ENCODE assay signal across 20 mouse cellular contexts in the genomic region with DNA sequence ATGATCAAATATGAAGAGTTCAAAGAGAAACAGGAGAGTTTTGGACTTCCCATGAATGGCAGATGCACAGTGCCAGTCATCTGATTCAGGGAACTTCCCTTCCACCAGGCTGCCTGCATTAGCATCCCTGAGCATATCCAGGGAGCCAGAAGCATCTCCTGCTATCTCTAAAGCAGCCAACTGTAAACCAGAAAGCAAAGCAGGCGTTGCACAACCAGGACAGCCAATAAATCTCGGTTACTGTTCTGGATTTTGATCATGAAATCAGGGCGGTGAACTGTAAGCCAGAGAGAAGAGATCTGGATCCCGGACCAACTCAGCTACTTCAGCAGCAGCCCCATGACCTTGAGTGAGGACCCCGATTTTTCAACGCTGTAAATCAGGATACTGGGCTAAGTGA.
DNase-seq lines count a peak whose midpoint lies in the region; ATAC-seq and TF ChIP-seq lines count a peak whose summit lies in the region.
"Had no signal": no experiment of that assay in that cellular context is flagged by ENCODE, and none has a peak within 500 bp of the region (broad histone marks: within the 10 kb centered on the region; RNA-seq: fewer than 3 reads in every experiment).

No protein-coding gene starts in this region.

- peak; percentile 16 for DNase-seq in adrenal gland, adult 8-10 months
- DNase-seq in adrenal gland, postnatal 4 days (ENCODE audit: low spot score in 2 of 2), result no peak
- no peak for DNase-seq in liver, adult 2 months (ENCODE audit: extremely low read depth, low read depth, low spot score)
- no peak for DNase-seq in liver, embryonic 11.5 days (ENCODE audit: low spot score)
- DNase-seq in left cerebral cortex, postnatal 36 days (ENCODE audit: low spot score in 2 of 2), result no peak
- DNase-seq: cerebellum, adult 11-12 months; cerebellum, postnatal 14 days; liver, postnatal 0 days; lung, postnatal 10 days; thymus, postnatal 14 days had no signal

- H3K9me3 ChIP-seq in heart, embryonic 16.5 days (replicated peaks; ENCODE audit: control insufficient read depth, low read length), result no peaks in the 10 kb centered on the region
- H3K9me3 ChIP-seq in heart, embryonic 11.5 days (replicated peaks; ENCODE audit: control insufficient read depth, low read length), result no peaks in the 10 kb centered on the region
- no peaks in the 10 kb centered on the region for H3K9me3 ChIP-seq in liver, embryonic 11.5 days (ENCODE audit: control insufficient read depth, low read length)
- H3K9me3 ChIP-seq: embryonic facial prominence, embryonic 13.5 days; hindbrain, embryonic 12.5 days; limb, embryonic 15.5 days; neural tube, embryonic 15.5 days had no signal

- no peak for TF ChIP-seq POLR2A in liver, adult 2 months (IDR thresholded peaks at IDR 0.05; ENCODE audit: extremely low read depth, insufficient read depth, low read length)

- no peak overlapping the region for H3K4me3 ChIP-seq in heart, embryonic 16.5 days (ENCODE audit: low read length)
- H3K4me3 ChIP-seq in heart, embryonic 11.5 days (ENCODE audit: low read depth, low read length), result no peak overlapping the region
- H3K4me3 ChIP-seq in liver, adult 2 months (ENCODE audit: insufficient read depth, low read depth, low read length), result no peak overlapping the region
- no peak overlapping the region for H3K4me3 ChIP-seq in liver, embryonic 11.5 days (ENCODE audit: low read depth, low read length)
- no peak overlapping the region for H3K4me3 ChIP-seq in macrophage (ENCODE audit: inconsistent target)
- H3K4me3 ChIP-seq: embryonic facial prominence, embryonic 13.5 days; hindbrain, embryonic 12.5 days; limb, embryonic 15.5 days; neural tube, embryonic 15.5 days had no signal

- no peak for TF ChIP-seq CTCF in liver, adult 2 months (IDR thresholded peaks at IDR 0.05; ENCODE audit: low read depth, low read length)

- H3K4me1 ChIP-seq in heart, embryonic 16.5 days (ENCODE audit: control insufficient read depth, insufficient read depth, low read length), result peaks cover 15% of the 10 kb centered on the region
- no peaks in the 10 kb centered on the region; the same call in 1 of the 2 replicates for H3K4me1 ChIP-seq in heart, embryonic 11.5 days (ENCODE audit: control insufficient read depth, insufficient read depth, low read length)
- 0 out of 2 replicates have a peak, but pooled peaks cover 5% of the 10 kb centered on the region for H3K4me1 ChIP-seq in liver, adult 2 months (ENCODE audit: control insufficient read depth, insufficient read depth, low read length)
- H3K4me1 ChIP-seq in liver, embryonic 11.5 days (replicated peaks; ENCODE audit: control insufficient read depth, insufficient read depth, low read length), result peaks cover 4% of the 10 kb centered on the region; the same call in 1 of the 2 replicates
- H3K4me1 ChIP-seq: hindbrain, embryonic 12.5 days had no signal

- no peaks in the 10 kb centered on the region; the same call in 1 of the 2 replicates for H3K79me2 ChIP-seq in liver, adult 2 months (ENCODE audit: control insufficient read depth, insufficient read depth, low read length)
- peaks cover 16% of the 10 kb centered on the region; the same call in 1 of the 2 replicates for H3K79me2 ChIP-seq in macrophage (ENCODE audit: inconsistent target)

- intact Hi-C loops in left cerebral cortex, postnatal 36 days (cut with DNase I), result no loop called here

- peaks cover 4% of the 10 kb centered on the region; the same call in 1 of the 2 replicates for H3K36me3 ChIP-seq in heart, embryonic 16.5 days (ENCODE audit: control insufficient read depth, insufficient read depth)
- no peaks in the 10 kb centered on the region for H3K36me3 ChIP-seq in heart, embryonic 11.5 days (ENCODE audit: control insufficient read depth, insufficient read depth, low read length)
- H3K36me3 ChIP-seq in liver, adult 2 months (ENCODE audit: control insufficient read depth, insufficient read depth, low read length), result no peaks in the 10 kb centered on the region
- no peaks in the 10 kb centered on the region for H3K36me3 ChIP-seq in liver, embryonic 11.5 days (ENCODE audit: control insufficient read depth, insufficient read depth, low read length)
- H3K36me3 ChIP-seq in macrophage (ENCODE audit: inconsistent target), result no peaks in the 10 kb centered on the region
- H3K36me3 ChIP-seq: embryonic facial prominence, embryonic 13.5 days; hindbrain, embryonic 12.5 days; limb, embryonic 15.5 days; neural tube, embryonic 15.5 days had no signal

- H3K27ac ChIP-seq in heart, embryonic 16.5 days (ENCODE audit: low read length), result 0 out of 2 replicates have a peak overlapping the region, but pooled peaks have one; percentile 16
- H3K27ac ChIP-seq in heart, embryonic 11.5 days (ENCODE audit: low read depth, low read length), result no peak overlapping the region
- peak overlapping the region; percentile 55 for H3K27ac ChIP-seq in liver, adult 2 months (replicated peaks; ENCODE audit: insufficient read depth, low read depth, low read length)
- no peak overlapping the region for H3K27ac ChIP-seq in liver, embryonic 11.5 days (ENCODE audit: low read depth, low read length)
- peak overlapping the region; percentile 31 for H3K27ac ChIP-seq in macrophage
- H3K27ac ChIP-seq: embryonic facial prominence, embryonic 13.5 days; hindbrain, embryonic 12.5 days; limb, embryonic 15.5 days; neural tube, embryonic 15.5 days had no signal

- H3K4me2 ChIP-seq in heart, embryonic 16.5 days (ENCODE audit: low read depth, low read length), result no peak overlapping the region
- H3K4me2 ChIP-seq in heart, embryonic 11.5 days, result no peak overlapping the region
- H3K4me2 ChIP-seq in liver, embryonic 11.5 days, result no peak overlapping the region
- H3K4me2 ChIP-seq: embryonic facial prominence, embryonic 13.5 days; hindbrain, embryonic 12.5 days; limb, embryonic 15.5 days; neural tube, embryonic 15.5 days had no signal

- H3K27me3 ChIP-seq in heart, embryonic 16.5 days (ENCODE audit: control insufficient read depth, insufficient read depth, low read length), result no peaks in the 10 kb centered on the region
- H3K27me3 ChIP-seq in heart, embryonic 11.5 days (ENCODE audit: control insufficient read depth, insufficient read depth, low read length), result no peaks in the 10 kb centered on the region
- no peaks in the 10 kb centered on the region for H3K27me3 ChIP-seq in liver, adult 2 months (ENCODE audit: control insufficient read depth, insufficient read depth, low read length)
- no peaks in the 10 kb centered on the region for H3K27me3 ChIP-seq in liver, embryonic 11.5 days (replicated peaks; ENCODE audit: control insufficient read depth, insufficient read depth, low read length)
- H3K27me3 ChIP-seq: embryonic facial prominence, embryonic 13.5 days; hindbrain, embryonic 12.5 days; limb, embryonic 15.5 days; neural tube, embryonic 15.5 days had no signal

- ATAC-seq in heart, embryonic 16.5 days (replicated peaks; ENCODE audit: extremely low read depth, insufficient read depth, low FRiP score), result no peak
- no peak for ATAC-seq in heart, embryonic 11.5 days (replicated peaks; ENCODE audit: insufficient number of reproducible peaks, low FRiP score, low TSS enrichment)
- no peak for ATAC-seq in liver, embryonic 11.5 days (replicated peaks; ENCODE audit: low FRiP score)
- ATAC-seq: CD4-positive, CD25-positive, alpha-beta regulatory T cell, adult 4 months; forebrain, embryonic 16.5 days; liver, postnatal 0 days; midbrain, embryonic 16.5 days had no signal

- H3K9ac ChIP-seq in heart, embryonic 16.5 days (ENCODE audit: low read length), result no peak overlapping the region
- no peak overlapping the region for H3K9ac ChIP-seq in heart, embryonic 11.5 days (ENCODE audit: low read depth, low read length)
- H3K9ac ChIP-seq in liver, adult 2 months (ENCODE audit: low read depth, low read length), result 0 out of 2 replicates have a peak overlapping the region, but pooled peaks have one; percentile 29
- H3K9ac ChIP-seq in liver, embryonic 11.5 days (ENCODE audit: low read depth, low read length), result no peak overlapping the region
- H3K9ac ChIP-seq: embryonic facial prominence, embryonic 13.5 days; hindbrain, embryonic 12.5 days; limb, embryonic 15.5 days; liver, postnatal 0 days; neural tube, embryonic 15.5 days had no signal

- WGBS in heart, embryonic 16.5 days, result 72% methylated on average over 6 of the region's 6 CpGs
- WGBS in heart, embryonic 11.5 days (ENCODE audit: insufficient replicate concordance), result 72% methylated on average over 6 of the region's 6 CpGs
- WGBS in liver, adult 2 months, result 69% methylated on average over 6 of the region's 6 CpGs
- WGBS in liver, embryonic 11.5 days, result 81% methylated on average over 6 of the region's 6 CpGs
- WGBS in macrophage (ENCODE audit: missing documents), result 92% methylated on average over 6 of the region's 6 CpGs

Comparison
In these comparisons a context has a peak if more than half of its experiments do, and no peak if none do; other contexts are left out.
1. H3K27ac ChIP-seq: peak in heart, embryonic 16.5 days (single experiment), liver, adult 2 months (single experiment) and macrophage (single experiment); none in heart, embryonic 11.5 days (single experiment) and liver, embryonic 11.5 days (single experiment).